Mouse (Mus musculus): ENCODE measurements around the gene Zfp574.
A peak's percentile ranks its signal among the peaks of the same experiment; 100 is the strongest.

Zfp574 gene

GRCm38 (mm10) chr7:25112956-25113603, 40.7 kb downstream of the Zfp574 start:
- DNase-seq (ENCODE audit: low spot score), result no peak

GRCm38 (mm10) chr7:25120061-25120834, 47.9 kb downstream of the Zfp574 start:
- peak; percentile 75 for DNase-seq (ENCODE audit: low spot score)

GRCm38 (mm10) chr7:25121240-25121786, 48.9 kb downstream of the Zfp574 start:
- no peak for DNase-seq (ENCODE audit: low spot score)

GRCm38 (mm10) chr7:25125716-25126281, 53.4 kb downstream of the Zfp574 start:
- no peak for DNase-seq (ENCODE audit: low spot score)

- DNase-seq (ENCODE audit: low spot score), result no peak
Observed at GRCm38 (mm10) chr7:25127971-25128370, 55.6 kb downstream of the Zfp574 start.

- no peak for DNase-seq (ENCODE audit: low spot score)
Observed at GRCm38 (mm10) chr7:25129390-25129979, 57.1 kb downstream of the Zfp574 start.

- no peak for DNase-seq (ENCODE audit: low spot score)
Observed at GRCm38 (mm10) chr7:25130565-25130964, 58.2 kb downstream of the Zfp574 start.

GRCm38 (mm10) chr7:25131247-25131646, 58.9 kb downstream of the Zfp574 start:
- no peak for DNase-seq (ENCODE audit: low spot score)

GRCm38 (mm10) chr7:25132318-25132960, 60.1 kb downstream of the Zfp574 start:
- peak; percentile 76 for DNase-seq (ENCODE audit: low spot score)

All from T-cell, adult 2 months (primary cell).